Mouse (Mus musculus) CH12.LX (cell line): ENCODE results near the gene Cog2.

ENCODE experiments used
- CHD2 ChIP-seq: IDR thresholded peaks from 2 replicates; pipeline ENCODE4 v1.6.1; 2011; ENCODE audit warnings: low read length, improper control_type of control experiment
- CTCF ChIP-seq, 2 experiments: IDR thresholded peaks in 1 of 2; conservative IDR thresholded peaks in 1 of 2; 2 replicates each; pipeline ENCODE4 v1.5.1; 2011 to 2012; ENCODE audit warnings: low read depth in 2 of 2, low read length in 2 of 2, improper control_type of control experiment in 1 of 2, inconsistent platforms in 1 of 2, mild to moderate bottlenecking in 1 of 2, moderate library complexity in 1 of 2
- E2F4 ChIP-seq: IDR thresholded peaks from 2 replicates; pipeline ENCODE4 v1.6.1; 2011; ENCODE audit warnings: low read depth, low read length, improper control_type of control experiment; ENCODE audit not compliant: insufficient replicate concordance
- ELF1 ChIP-seq: IDR thresholded peaks from 2 replicates; pipeline ENCODE4 v1.6.1; 2014; ENCODE audit warnings: low read depth, mild to moderate bottlenecking, inconsistent platforms, low read length, improper control_type of control experiment
- HCFC1 ChIP-seq: IDR thresholded peaks from 2 replicates; pipeline ENCODE4 v1.6.1; 2012; ENCODE audit warnings: low read depth, mild to moderate bottlenecking, inconsistent platforms, low read length, improper control_type of control experiment
- JUND ChIP-seq: conservative IDR thresholded peaks from 2 replicates; pipeline ENCODE4 v1.6.1; 2011; ENCODE audit warnings: low read depth, low read length, improper control_type of control experiment
- MAFK ChIP-seq: IDR thresholded peaks from 2 replicates; pipeline ENCODE4 v1.6.1; 2011; ENCODE audit warnings: low read length, improper control_type of control experiment; ENCODE audit not compliant: insufficient replicate concordance
- MAX ChIP-seq: IDR thresholded peaks from 2 replicates; pipeline ENCODE4 v1.6.1; 2011; ENCODE audit warnings: low read length, improper control_type of control experiment
- POLR2A ChIP-seq: IDR thresholded peaks from 2 replicates; pipeline ENCODE4 v1.6.1; 2011; ENCODE audit warnings: low read depth, mild to moderate bottlenecking, improper control_type of control experiment, low read length
- TCF12 ChIP-seq: IDR thresholded peaks from 2 replicates; pipeline ENCODE4 v1.6.1; 2014; ENCODE audit warnings: low read depth, mild to moderate bottlenecking, inconsistent platforms, low read length, improper control_type of control experiment
- UBTF ChIP-seq: IDR thresholded peaks from 2 replicates; pipeline ENCODE4 v1.6.1; 2012; ENCODE audit warnings: low read depth, mild to moderate bottlenecking, inconsistent platforms, low read length, improper control_type of control experiment, moderate library complexity
- ZKSCAN1 ChIP-seq: IDR thresholded peaks from 2 replicates; pipeline ENCODE4 v1.6.1; 2012; ENCODE audit warnings: low read depth, inconsistent platforms, low read length, improper control_type of control experiment, borderline replicate concordance

DNA sequence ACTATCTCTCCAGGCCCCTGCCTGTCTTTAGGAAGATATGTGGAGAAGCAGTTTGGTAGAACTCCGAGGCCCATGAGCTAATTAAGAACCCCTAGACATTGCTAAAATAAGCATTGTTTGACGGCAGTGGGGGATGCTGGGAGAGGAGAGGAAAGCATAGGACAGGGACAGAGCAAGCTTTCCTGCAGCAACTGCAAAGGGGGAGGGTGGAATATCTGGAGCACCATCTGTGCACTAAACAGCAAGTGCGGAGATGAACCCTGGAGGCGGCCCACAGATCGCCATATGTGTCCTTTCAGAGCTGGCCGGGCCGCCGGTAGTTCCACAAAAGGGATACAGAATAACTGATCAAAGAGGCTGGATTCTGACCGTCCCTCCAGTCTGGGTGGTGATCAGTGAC, 43.9 kb upstream of the Cog2 start:
- no peak for TF ChIP-seq CTCF (conservative IDR thresholded peaks at IDR 0.05 in 1 of 2, IDR thresholded peaks at IDR 0.05 in 1 of 2; ENCODE audit: low read depth in 2 of 2, low read length in 2 of 2)
- TF ChIP-seq JUND = no peak
- no peak for TF ChIP-seq MAFK
- no peak for TF ChIP-seq ZKSCAN1
- no peak for TF ChIP-seq MAX
- TF ChIP-seq UBTF = no peak
- no peak for TF ChIP-seq POLR2A
- TF ChIP-seq HCFC1 = no peak
- no peak for TF ChIP-seq TCF12
- TF ChIP-seq CHD2 = no peak
- no peak for TF ChIP-seq E2F4
- TF ChIP-seq ELF1 = no peak
